Mouse (Mus musculus) CH12.LX (cell line): ENCODE results near the gene 9930021J03Rik. TPM values are rescaled to one million over a fixed set of nuclear protein-coding genes. Genes with fewer than 3 reads are reported as not detected.

ENCODE experiments used
- DNase-seq: peaks from one replicate; pipeline ENCODE4 v3.0.0-alpha.2; 2013; ENCODE audit errors: extremely low read depth
- H3K27ac ChIP-seq: 2 replicates; pipeline ENCODE4 v1.5.1; 2012; ENCODE audit warnings: low read depth, mild to moderate bottlenecking, control low read depth, moderate library complexity; ENCODE audit not compliant: insufficient read depth
- H3K27me3 ChIP-seq: replicated peaks from 2 replicates; pipeline ENCODE3; 2012; ENCODE audit warnings: inconsistent platforms
- H3K36me3 ChIP-seq, 2 experiments: replicated peaks in 1 of 2; 2 replicates each; pipeline versions ENCODE3 to v1.6.1; 2012; ENCODE audit warnings: inconsistent platforms in 1 of 2, low read length in 1 of 2, mild to moderate bottlenecking in 1 of 2, mixed read lengths in 1 of 2, moderate library complexity in 1 of 2; ENCODE audit not compliant: control insufficient read depth in 1 of 2, insufficient read depth in 1 of 2
- H3K4me1 ChIP-seq, 2 experiments: 2 replicates each; pipeline ENCODE4 v1.6.1; 2012; ENCODE audit warnings: inconsistent platforms in 1 of 2, moderate library complexity in 1 of 2; ENCODE audit not compliant: insufficient read depth in 2 of 2, control insufficient read depth in 1 of 2
- H3K4me2 ChIP-seq: 2 replicates; pipeline ENCODE4 v1.6.1; 2012; ENCODE audit warnings: low read depth, mild to moderate bottlenecking, control low read depth; ENCODE audit not compliant: poor library complexity, insufficient read depth, severe bottlenecking
- H3K4me3 ChIP-seq, 3 experiments: fragments of 150-350 bp in 1 of 3; sonication (generic) in 1 of 3; replicated peaks in 1 of 3; 2 replicates each; pipeline versions ENCODE3 to v1.5.1; 2011 to 2012; ENCODE audit warnings: low read depth in 2 of 3, low read length in 2 of 3, mild to moderate bottlenecking in 2 of 3, moderate library complexity in 2 of 3, control low read depth in 1 of 3, improper control_type of control experiment in 1 of 3, inconsistent platforms in 1 of 3, mixed read lengths in 1 of 3; ENCODE audit not compliant: poor library complexity in 1 of 3
- H3K79me2 ChIP-seq: replicated peaks from 2 replicates; pipeline ENCODE4 v1.6.1; 2012; ENCODE audit warnings: mild to moderate bottlenecking, moderate library complexity; ENCODE audit not compliant: control insufficient read depth, poor library complexity, insufficient read depth, severe bottlenecking; ENCODE audit errors: extremely low read depth
- H3K9ac ChIP-seq: 2 replicates; pipeline ENCODE4 v1.6.1; 2012; ENCODE audit warnings: low read depth, mild to moderate bottlenecking, control low read depth, moderate library complexity; ENCODE audit not compliant: insufficient read depth
- H3K9me3 ChIP-seq: replicated peaks from 2 replicates; pipeline ENCODE3; 2012; ENCODE audit warnings: low read length, inconsistent platforms, mixed read lengths
- BHLHE40 ChIP-seq: IDR thresholded peaks from 2 replicates; pipeline ENCODE4 v1.6.1; 2011; ENCODE audit warnings: mild to moderate bottlenecking, low read depth, low read length, improper control_type of control experiment
- CTCF ChIP-seq, 2 experiments: IDR thresholded peaks in 1 of 2; conservative IDR thresholded peaks in 1 of 2; 2 replicates each; pipeline ENCODE4 v1.5.1; 2011 to 2012; ENCODE audit warnings: low read depth in 2 of 2, low read length in 2 of 2, improper control_type of control experiment in 1 of 2, inconsistent platforms in 1 of 2, mild to moderate bottlenecking in 1 of 2, moderate library complexity in 1 of 2
- ELF1 ChIP-seq: IDR thresholded peaks from 2 replicates; pipeline ENCODE4 v1.6.1; 2014; ENCODE audit warnings: low read depth, mild to moderate bottlenecking, inconsistent platforms, low read length, improper control_type of control experiment
- EP300 ChIP-seq: IDR thresholded peaks from 2 replicates; pipeline ENCODE4 v1.6.1; 2011; ENCODE audit warnings: low read length, improper control_type of control experiment
- ETS1 ChIP-seq: conservative IDR thresholded peaks from 2 replicates; pipeline ENCODE4 v1.6.1; 2012; ENCODE audit warnings: low read depth, mild to moderate bottlenecking, inconsistent platforms, low read length, improper control_type of control experiment, moderate library complexity
- GABPA ChIP-seq: IDR thresholded peaks from 2 replicates; pipeline ENCODE4 v1.6.1; 2012; ENCODE audit warnings: low read depth, low read length, improper control_type of control experiment, inconsistent platforms; ENCODE audit not compliant: insufficient replicate concordance
- IRF4 ChIP-seq: IDR thresholded peaks from 2 replicates; pipeline ENCODE4 v1.6.1; 2014; ENCODE audit warnings: low read depth, mild to moderate bottlenecking, inconsistent platforms, low read length, improper control_type of control experiment
- JUND ChIP-seq: conservative IDR thresholded peaks from 2 replicates; pipeline ENCODE4 v1.6.1; 2011; ENCODE audit warnings: low read depth, low read length, improper control_type of control experiment
- KAT2A ChIP-seq: IDR thresholded peaks from 2 replicates; pipeline ENCODE4 v1.6.1; 2012; ENCODE audit warnings: low read length, improper control_type of control experiment, inconsistent platforms; ENCODE audit not compliant: insufficient replicate concordance
- MAX ChIP-seq: IDR thresholded peaks from 2 replicates; pipeline ENCODE4 v1.6.1; 2011; ENCODE audit warnings: low read length, improper control_type of control experiment
- MAZ ChIP-seq: IDR thresholded peaks from 2 replicates; pipeline ENCODE4 v1.6.1; 2012; ENCODE audit warnings: low read depth, mild to moderate bottlenecking, inconsistent platforms, low read length, improper control_type of control experiment, moderate library complexity
- MEF2A ChIP-seq: IDR thresholded peaks from 2 replicates; pipeline ENCODE4 v1.6.1; 2014; ENCODE audit warnings: low read depth, mild to moderate bottlenecking, inconsistent platforms, low read length, improper control_type of control experiment, borderline replicate concordance
- RCOR1 ChIP-seq: conservative IDR thresholded peaks from 2 replicates; pipeline ENCODE4 v1.6.1; 2012; ENCODE audit warnings: low read depth, mild to moderate bottlenecking, inconsistent platforms, low read length, improper control_type of control experiment
- SIN3A ChIP-seq: IDR thresholded peaks from 2 replicates; pipeline ENCODE4 v1.6.1; 2012; ENCODE audit warnings: low read length, improper control_type of control experiment, inconsistent platforms
- SMC3 ChIP-seq: IDR thresholded peaks from 2 replicates; pipeline ENCODE4 v1.6.1; 2011; ENCODE audit warnings: low read depth, low read length, improper control_type of control experiment
- TBP ChIP-seq: conservative IDR thresholded peaks from 2 replicates; pipeline ENCODE4 v1.6.1; 2011; ENCODE audit warnings: low read depth, low read length, improper control_type of control experiment
- USF2 ChIP-seq: conservative IDR thresholded peaks from 2 replicates; pipeline ENCODE4 v1.6.1; 2011; ENCODE audit warnings: low read depth, low read length, improper control_type of control experiment
- ZMIZ1 ChIP-seq: IDR thresholded peaks from 2 replicates; pipeline ENCODE4 v1.6.1; 2012; ENCODE audit warnings: low read depth, mild to moderate bottlenecking, inconsistent platforms, low read length, improper control_type of control experiment
- dilution Hi-C: fragments of 300-500 bp; cut with MboI; formaldehyde crosslinking; loops from 2 replicates; pipeline ENCODE4 v1.14.3; 2020; ENCODE audit warnings: low sequenced_read_pairs; ENCODE audit not compliant: extremely low pct_unique_long_range_greater_than_20kb, extremely low pct_ligation_motif_present
- in situ Hi-C: fragments of 300-500 bp; cut with MboI; formaldehyde crosslinking; loops from 3 replicates; pipeline ENCODE4 v1.14.3; 2019; ENCODE audit warnings: low sequenced_read_pairs, low pct_ligation_motif_present, low pct_unique_long_range_greater_than_20kb, mixed read lengths
- polyA plus RNA-seq: library from polyadenylated mRNA; unstranded; fragments of >175 nt; gene quantifications from 2 replicates; pipeline ENCODE4 v1.2.1, GENCODE M21; 2012; ENCODE audit warnings: low read depth; ENCODE audit not compliant: insufficient read length
- total RNA-seq, 2 experiments: library from RNA; depleted of rRNA; stranded (reverse); fragments of 300-350 nt in 1 of 2; fragments of >200 nt in 1 of 2; gene quantifications; 2 replicates each; pipeline ENCODE4 v1.2.3; 2012 to 2014

Gene 9930021J03Rik
- total and polyA plus RNA-seq, 3 experiments: 4.2 to 8.7 (median 7.8) TPM

DNA sequence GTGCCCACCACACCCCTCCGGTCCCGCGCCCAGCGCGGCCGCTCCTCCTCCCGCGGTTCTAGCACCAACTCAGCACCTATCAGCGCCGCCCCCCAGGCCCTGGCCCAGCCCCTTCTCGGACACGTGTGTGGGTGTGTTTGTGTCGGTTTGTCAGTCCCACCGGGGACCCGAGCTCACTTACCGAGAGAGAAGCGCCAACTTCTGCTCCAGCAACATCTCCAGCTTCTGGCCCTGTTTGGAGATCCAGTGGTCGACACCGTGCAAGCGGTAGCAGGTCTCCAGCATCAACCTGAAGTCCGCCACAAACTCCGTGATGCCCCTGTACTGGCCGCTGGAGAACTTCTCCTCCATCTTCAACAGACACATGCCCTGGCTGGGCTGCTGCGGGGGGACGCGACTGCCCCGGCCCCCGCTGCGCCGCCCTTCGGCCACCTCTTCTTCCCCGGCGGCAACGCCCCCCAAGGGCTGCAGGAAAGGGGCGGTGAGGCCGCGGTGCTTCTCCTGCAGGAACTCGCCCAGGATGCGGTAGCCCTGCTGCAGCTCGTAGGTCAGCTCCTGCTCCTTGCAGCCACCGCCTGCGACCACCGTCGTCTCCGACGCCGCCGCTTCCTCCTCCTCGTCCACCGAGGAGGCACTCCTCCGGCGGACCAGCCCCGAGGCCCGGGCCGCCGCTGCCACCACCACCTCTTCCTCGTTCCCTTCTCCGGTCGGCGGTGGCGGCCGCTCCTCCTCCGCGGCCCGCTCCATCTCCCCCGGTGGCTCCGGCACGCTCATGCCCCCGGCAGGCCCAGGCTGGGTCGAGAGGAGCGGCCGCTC lies 480 bp downstream of the 9930021J03Rik start (continued):
- TF ChIP-seq CTCF (conservative IDR thresholded peaks at IDR 0.05 in 1 of 2, IDR thresholded peaks at IDR 0.05 in 1 of 2; ENCODE audit: low read depth in 2 of 2, low read length in 2 of 2): no peak
- TF ChIP-seq BHLHE40: peak; percentile 45; the same call in 1 of the 2 replicates
- peak; percentile 90 for TF ChIP-seq MAX
- TF ChIP-seq RCOR1: no peak
- no peak for TF ChIP-seq EP300
- TF ChIP-seq TBP: no peak
- TF ChIP-seq MEF2A: no peak
- TF ChIP-seq MAZ: peak; percentile 44; the same call in 1 of the 2 replicates
- TF ChIP-seq JUND: no peak
- TF ChIP-seq ETS1: no peak
- peak; percentile 98 for TF ChIP-seq SIN3A
- TF ChIP-seq IRF4: no peak

DNA sequence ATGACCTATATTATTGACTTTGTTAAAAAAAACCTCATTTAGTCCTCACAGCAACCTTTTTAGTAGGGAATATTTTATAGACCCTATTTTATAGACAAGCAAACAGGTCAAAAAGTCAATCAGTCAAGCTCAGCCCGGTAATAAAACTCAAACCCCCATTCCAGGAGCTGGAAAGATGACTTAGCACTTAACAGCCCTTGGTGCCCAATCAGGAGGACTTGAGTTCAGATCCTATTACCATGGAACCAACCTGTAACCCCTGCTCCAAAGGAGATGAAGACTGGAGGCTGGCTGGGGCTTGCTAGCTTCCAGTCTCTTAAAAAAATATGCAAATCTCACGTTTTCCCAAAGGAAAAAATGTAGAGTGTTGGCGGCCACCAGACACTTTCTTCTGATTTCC lies 1.8 kb downstream of the 9930021J03Rik start:
- H3K4me2 ChIP-seq: peak overlapping the region; percentile 39
- TF ChIP-seq TBP: no peak
- no peak for TF ChIP-seq BHLHE40
- no peak for TF ChIP-seq ZMIZ1
- no peak for TF ChIP-seq JUND
- TF ChIP-seq SMC3: no peak
- no peak for TF ChIP-seq ELF1
- TF ChIP-seq KAT2A: no peak
- no peak for TF ChIP-seq USF2
- TF ChIP-seq GABPA: no peak

More for the DNA sequence above, 1.8 kb downstream of the 9930021J03Rik start:
- Histone ChIP-seq H3K27ac (no peak overlapping the region), H3K4me1 (peaks cover 0 to 23% of the 10 kb centered on the region in 2 experiments; a peak in 2 of 4 replicates), H3K79me2 (peaks cover 16% of the 10 kb centered on the region), H3K9ac (peak overlapping the region; percentile 44; the same call in 1 of the 2 replicates), H3K27me3 (no peaks in the 10 kb centered on the region), H3K36me3 (peaks cover under 1 to 10% of the 10 kb centered on the region in 2 experiments), H3K4me3 (peak overlapping the region in 1 of 3 experiments; percentile 43), H3K9me3 (no peaks in the 10 kb centered on the region)
- DNase-seq: no peak
- in situ Hi-C loops (loop anchor here (25.0 kb wide), 1 partner anchor 442 kb away; the partner anchor contains the start of genes Cd274 and Plgrkt), dilution Hi-C loops (no loop called here)
